Mouse (Mus musculus) right cerebral cortex, postnatal 10 days (tissue): ENCODE data around the gene Adk.

ENCODE experiments used
- DNase-seq, 2 experiments: peaks; one replicate each; pipeline ENCODE4 v3.0.0; 2021; ENCODE audit warnings: low spot score in 2 of 2

Adk gene

DNA sequence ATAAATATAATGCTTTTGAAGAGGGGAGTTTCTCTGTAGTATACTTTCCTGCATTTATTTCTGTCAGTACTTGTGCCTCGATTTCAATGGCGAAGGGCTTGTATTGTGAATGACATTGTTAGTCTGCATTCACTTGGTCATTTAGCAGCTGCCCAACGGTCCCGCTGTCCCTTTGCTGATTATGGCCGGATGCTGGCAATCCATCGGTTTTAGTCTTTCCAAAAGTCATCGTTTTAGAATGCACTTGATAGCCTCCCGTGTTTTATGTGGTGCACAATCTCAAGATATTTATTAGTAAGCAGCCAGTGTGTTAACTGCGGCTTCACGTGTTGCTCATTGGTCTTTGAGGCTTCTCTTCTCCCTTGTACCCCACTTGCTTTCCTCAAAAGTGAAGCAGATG is 113.3 kb downstream of the Adk start:
- DNase-seq = no peak

DNA sequence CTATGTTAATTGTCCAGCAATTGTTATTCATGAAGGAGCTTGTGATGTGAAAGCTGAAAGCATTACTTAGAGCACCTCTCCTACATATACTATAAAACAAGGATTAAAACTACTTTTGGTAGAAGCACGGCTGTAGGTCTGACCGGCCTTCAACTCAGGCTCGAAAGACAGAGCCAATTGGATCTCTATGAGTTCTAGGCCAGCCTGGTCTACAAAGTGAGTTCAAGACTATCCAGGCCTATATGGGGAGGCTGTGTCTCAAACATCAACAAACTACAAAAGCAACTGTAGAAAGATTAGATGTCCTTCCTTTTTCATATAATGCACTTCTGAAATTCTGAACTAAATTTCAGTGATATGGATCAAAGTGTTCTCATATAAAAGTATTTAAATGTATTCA is 113.7 kb downstream of the Adk start:
- DNase-seq = no peak

GRCm38 (mm10) chr14:21173973-21174745 is 121.8 kb downstream of the Adk start:
- no peak for DNase-seq

GRCm38 (mm10) chr14:21174804-21175203 is 122.4 kb downstream of the Adk start:
- DNase-seq = no peak

DNA sequence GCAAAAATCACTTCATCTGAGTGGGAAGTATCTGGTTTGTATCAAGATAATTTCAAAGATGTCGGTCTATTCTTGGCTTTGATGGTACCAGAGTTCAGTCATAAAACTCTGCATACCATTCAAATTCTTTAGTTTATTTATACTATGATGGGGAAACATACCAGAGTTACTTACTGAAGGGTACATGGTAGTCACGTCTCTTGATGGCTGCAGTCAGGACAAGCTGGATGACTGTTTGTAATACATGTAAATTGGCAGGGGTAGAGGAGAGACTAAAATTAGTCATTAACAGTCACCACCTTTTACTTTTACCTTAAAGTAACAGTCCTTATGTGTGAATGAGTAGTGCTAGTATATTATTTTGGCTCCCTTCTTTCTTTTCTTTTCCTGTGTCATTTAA is 125.4 kb downstream of the Adk start:
- no peak for DNase-seq

DNA sequence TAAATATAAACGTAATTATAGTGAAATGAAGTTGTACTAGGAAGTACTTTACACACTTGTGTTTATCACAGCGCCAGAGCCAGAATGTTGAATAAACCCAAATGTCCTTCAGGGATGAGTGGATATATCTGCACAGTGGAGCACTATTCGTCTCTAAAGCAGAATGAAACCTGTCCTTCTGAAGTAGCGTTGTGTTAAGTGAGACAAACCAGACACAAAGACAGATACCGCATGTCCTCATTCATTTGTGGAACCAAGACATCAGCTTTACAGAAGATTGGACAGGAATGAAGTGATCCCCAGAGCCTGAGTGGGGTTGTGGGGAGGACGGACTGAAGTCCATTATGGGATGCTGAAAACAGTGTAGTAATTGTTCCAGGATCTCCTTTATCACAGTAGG is 126.0 kb downstream of the Adk start:
- DNase-seq = no peak

GRCm38 (mm10) chr14:21181053-21181452 is 128.7 kb downstream of the Adk start:
- DNase-seq = no peak

- no peak for DNase-seq
These were observed 139.6 kb downstream of the Adk start for GRCm38 (mm10) chr14:21191966-21192365.

GRCm38 (mm10) chr14:21192749-21193148 is 140.4 kb downstream of the Adk start:
- DNase-seq = no peak

GRCm38 (mm10) chr14:21194336-21194735 is 142.0 kb downstream of the Adk start:
- no peak for DNase-seq

DNA sequence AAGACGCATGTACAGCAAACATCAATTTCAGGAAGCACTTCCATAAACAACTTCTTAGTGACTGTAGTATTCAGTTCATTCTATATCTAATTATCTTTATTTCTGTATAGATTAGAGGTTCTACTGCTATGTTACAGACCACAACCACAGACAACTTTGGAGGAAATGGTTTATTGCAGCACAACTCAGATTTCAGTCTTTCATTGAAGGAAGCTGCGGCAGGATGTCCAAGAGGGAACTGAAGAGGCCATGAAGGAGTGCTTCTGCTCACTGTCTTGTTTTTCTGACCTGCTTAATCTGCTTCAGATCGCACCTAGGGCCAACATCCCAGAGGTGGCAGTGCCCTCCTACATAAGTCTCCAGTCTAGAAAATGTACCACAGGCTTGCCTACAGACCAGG is 148.5 kb downstream of the Adk start:
- DNase-seq = no peak

GRCm38 (mm10) chr14:21206472-21206871 is 154.1 kb downstream of the Adk start:
- no peak for DNase-seq

GRCm38 (mm10) chr14:21221574-21222138 is 169.3 kb downstream of the Adk start:
- peak in 1 of 2 experiments; percentile 27 for DNase-seq

- no peak for DNase-seq
These were observed 169.8 kb downstream of the Adk start for GRCm38 (mm10) chr14:21222206-21222605.

DNA sequence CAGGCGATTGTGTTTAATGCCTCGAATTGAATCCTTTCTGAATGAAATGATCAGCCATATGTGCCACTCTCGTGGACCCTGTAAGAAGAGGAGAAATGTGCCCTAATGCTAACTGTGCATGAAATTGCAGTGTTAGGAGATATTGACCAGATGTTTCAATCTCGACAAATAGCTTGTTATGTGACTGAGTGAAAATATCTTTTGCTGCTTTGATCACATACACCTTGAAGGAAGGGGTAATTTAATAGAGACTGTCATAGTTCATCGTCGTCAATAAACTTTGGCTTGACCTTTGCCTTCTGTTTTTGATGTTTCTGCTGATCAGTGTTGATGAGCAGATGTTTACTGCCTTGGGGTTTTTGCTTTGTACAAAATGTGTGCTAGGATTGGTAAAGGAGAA is 171.1 kb downstream of the Adk start:
- DNase-seq = no peak

- DNase-seq = no peak
These were observed 171.7 kb downstream of the Adk start for GRCm38 (mm10) chr14:21223971-21224635.

DNA sequence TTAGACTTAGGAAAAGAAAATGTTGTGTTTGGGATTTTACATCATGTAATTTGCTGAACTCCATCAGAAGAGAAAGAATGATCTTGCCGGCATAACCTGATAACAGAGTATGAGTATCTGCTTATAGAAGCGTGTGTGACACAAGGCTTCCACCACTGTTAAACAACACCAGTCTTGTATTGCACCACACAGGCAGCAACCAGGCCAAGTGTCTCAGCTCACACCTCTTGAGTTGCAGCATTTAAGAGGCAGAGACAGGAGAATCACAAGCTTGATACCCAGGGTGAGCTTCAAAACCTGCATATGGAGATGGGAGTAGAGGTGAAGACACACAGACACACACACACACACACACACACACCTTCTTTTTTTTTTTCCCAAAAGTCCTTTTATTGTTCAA is 184.7 kb downstream of the Adk start:
- no peak for DNase-seq

DNA sequence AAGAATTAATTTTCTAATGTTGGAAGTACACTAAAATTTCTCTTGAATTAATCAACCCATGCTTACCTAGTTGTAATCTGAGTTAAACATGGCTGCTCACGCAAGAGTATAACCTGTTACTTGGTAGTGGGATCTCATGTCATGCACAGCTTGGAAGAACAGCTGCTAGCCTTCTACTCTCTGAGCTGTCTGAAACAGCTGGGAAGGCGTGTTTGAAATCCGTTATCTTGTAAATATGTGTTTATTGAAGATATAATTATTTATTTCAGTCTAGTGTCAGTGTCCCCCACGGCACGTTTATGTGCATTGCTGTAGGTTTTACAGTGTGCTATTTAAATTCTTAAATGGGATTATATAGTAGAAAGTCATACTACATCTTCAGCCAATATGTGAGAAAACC is 188.7 kb downstream of the Adk start:
- DNase-seq = no peak

GRCm38 (mm10) chr14:21251386-21251785 is 199.0 kb downstream of the Adk start:
- no peak for DNase-seq

DNA sequence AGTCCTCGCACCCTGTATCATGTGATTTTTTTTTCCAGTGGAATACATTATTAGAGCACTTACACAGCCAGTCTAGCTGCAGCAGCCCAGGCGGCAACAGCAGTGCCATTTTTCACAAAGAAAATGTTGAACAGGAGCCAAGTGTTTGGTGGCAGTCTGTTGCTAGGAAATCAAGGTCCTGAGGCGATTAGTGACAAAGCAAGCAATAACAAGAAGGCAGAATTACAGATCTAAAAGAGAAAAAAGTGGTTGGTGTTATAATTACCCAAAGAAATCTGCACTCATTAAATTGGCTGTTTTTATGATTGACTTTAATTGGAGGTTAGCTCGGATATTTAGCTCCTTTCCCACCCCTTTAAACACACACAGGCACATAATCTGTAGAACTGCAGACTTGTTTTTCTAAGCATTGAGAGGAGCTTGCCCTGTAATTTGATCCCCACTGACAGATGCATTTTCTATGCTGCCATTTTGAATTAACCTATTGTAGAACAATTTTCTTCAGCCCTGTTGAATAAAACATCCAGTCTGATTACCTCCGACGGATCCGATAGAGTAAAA is 200.0 kb downstream of the Adk start:
- DNase-seq = peak; percentile 71 to 84

GRCm38 (mm10) chr14:21253321-21253992 is 201.1 kb downstream of the Adk start:
- DNase-seq = peak; percentile 55 to 68

GRCm38 (mm10) chr14:21253993-21254339 is 201.6 kb downstream of the Adk start:
- no peak for DNase-seq
